Mouse (Mus musculus) spleen, adult 2 months (tissue): ENCODE data around the gene Numbl. TPM values are rescaled to one million over a fixed set of nuclear protein-coding genes. Genes with fewer than 3 reads are reported as not detected.

Source experiments
- DNase-seq, 2 experiments: peaks; one replicate each; pipeline versions ENCODE4 v3.0.0 to v3.0.0-alpha.2; 2012 to 2021; ENCODE audit warnings: low spot score in 2 of 2, low read depth in 1 of 2
- H3K27ac ChIP-seq: fragments of 200-500 bp; 2 replicates; pipeline ENCODE4 v1.5.1; 2012; ENCODE audit warnings: low read length, inconsistent platforms; ENCODE audit not compliant: insufficient read depth
- H3K27me3 ChIP-seq: fragments of 200-500 bp; 2 replicates; pipeline ENCODE4 v1.6.1; 2012; ENCODE audit warnings: mild to moderate bottlenecking, moderate library complexity, low read length, inconsistent platforms; ENCODE audit not compliant: control insufficient read depth, insufficient read depth
- H3K36me3 ChIP-seq: fragments of 200-500 bp; 2 replicates; pipeline ENCODE4 v1.6.1; 2012; ENCODE audit warnings: mild to moderate bottlenecking, low read length, inconsistent platforms; ENCODE audit not compliant: control insufficient read depth, insufficient read depth
- H3K4me1 ChIP-seq: fragments of 200-500 bp; 2 replicates; pipeline ENCODE4 v1.6.1; 2011; ENCODE audit warnings: inconsistent platforms; ENCODE audit not compliant: control insufficient read depth, insufficient read depth, insufficient read length
- H3K4me3 ChIP-seq: fragments of 200-500 bp; 2 replicates; pipeline ENCODE4 v1.5.1; 2011; ENCODE audit warnings: mild to moderate bottlenecking, inconsistent platforms; ENCODE audit not compliant: insufficient read depth, insufficient read length; ENCODE audit errors: extremely low read depth
- CTCF ChIP-seq: fragments of 200-500 bp; IDR thresholded peaks from 2 replicates; pipeline ENCODE4 v1.5.1; 2011; ENCODE audit warnings: mild to moderate bottlenecking, inconsistent platforms; ENCODE audit not compliant: insufficient read depth, insufficient read length, insufficient replicate concordance; ENCODE audit errors: extremely low read depth
- POLR2A ChIP-seq: fragments of 200-500 bp; IDR thresholded peaks from 2 replicates; pipeline ENCODE4 v1.6.1; 2011; ENCODE audit warnings: low read depth, low read length, inconsistent platforms
- WGBS: fragments of 180-500 bp; shearing (Covaris S2); methylation state at CpG from one replicate; pipeline ENCODE4 v1.1.7; 2018; 5-methylcytosine and 5-hydroxymethylcytosine counted together
- polyA plus RNA-seq: library from polyadenylated mRNA; depleted of rRNA; stranded (reverse); fragments of >200 nt; gene quantifications from 2 replicates; pipeline ENCODE4 v1.2.3, GENCODE M21; 2012; rRNA removed

Numbl gene
- 6.1 and 7.6 TPM in 2 replicates for polyA plus RNA-seq

GRCm38 (mm10) chr7:27258205-27258899 is at the start of gene Numbl:
Gene Numbl, plus strand, starts transcription at chr7:27258433.
- peak; percentile 70 to 85 for DNase-seq
- Histone ChIP-seq H3K27me3 (no peaks in the 10 kb centered on the region), H3K27ac (no peak within 1 kb of the TSS; the same call in 1 of the 2 replicates), H3K4me1 (peaks cover 5% of the 10 kb centered on the region; the same call in 1 of the 2 replicates), H3K36me3 (peaks cover 1% of the 10 kb centered on the region; the same call in 1 of the 2 replicates), H3K4me3 (peak within 1 kb of the TSS; percentile 63)
- WGBS, result under 1% methylated on average over 38 of the region's 47 CpGs
- TF ChIP-seq CTCF, result no peak
- no peak for TF ChIP-seq POLR2A

DNA sequence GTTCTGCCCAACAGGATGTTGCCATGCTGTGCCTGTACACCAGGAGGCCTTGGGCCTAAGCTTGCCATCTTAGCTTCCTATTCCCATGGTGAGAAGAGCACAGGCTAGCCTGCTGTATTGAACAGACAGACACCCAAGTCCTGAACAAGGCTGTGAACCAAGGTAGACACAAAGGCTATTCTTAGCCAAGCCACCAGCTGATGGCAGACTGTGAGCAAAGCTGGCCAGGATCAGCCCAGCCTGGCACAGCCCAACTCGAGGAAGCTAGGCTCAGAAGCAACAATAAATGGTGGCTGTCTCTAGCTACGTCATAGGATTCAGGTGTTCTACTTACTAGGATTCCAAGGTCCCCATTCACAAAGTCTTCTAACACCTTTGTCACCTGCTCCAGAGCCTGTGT is 45.6 kb upstream of the Numbl start:
- Histone ChIP-seq H3K27ac (no peak overlapping the region), H3K4me1 (no peaks in the 10 kb centered on the region), H3K4me3 (no peak overlapping the region), H3K36me3 (peaks cover 24% of the 10 kb centered on the region), H3K27me3 (no peaks in the 10 kb centered on the region)
- TF ChIP-seq POLR2A (no peak), CTCF (no peak)
- DNase-seq, result no peak
- WGBS, result 87% methylated on average over 2 of the region's 2 CpGs

GRCm38 (mm10) chr7:27218586-27218985 is 39.6 kb upstream of the Numbl start:
- TF ChIP-seq POLR2A (no peak), CTCF (no peak)
- DNase-seq, result no peak
- no peak overlapping the region for H3K27ac ChIP-seq
- H3K4me1 ChIP-seq, result no peaks in the 10 kb centered on the region
- no peak overlapping the region for H3K4me3 ChIP-seq
- 89% methylated on average over 7 of the region's 7 CpGs for WGBS
- no peaks in the 10 kb centered on the region for H3K27me3 ChIP-seq
- H3K36me3 ChIP-seq, result peaks cover 7% of the 10 kb centered on the region

DNA sequence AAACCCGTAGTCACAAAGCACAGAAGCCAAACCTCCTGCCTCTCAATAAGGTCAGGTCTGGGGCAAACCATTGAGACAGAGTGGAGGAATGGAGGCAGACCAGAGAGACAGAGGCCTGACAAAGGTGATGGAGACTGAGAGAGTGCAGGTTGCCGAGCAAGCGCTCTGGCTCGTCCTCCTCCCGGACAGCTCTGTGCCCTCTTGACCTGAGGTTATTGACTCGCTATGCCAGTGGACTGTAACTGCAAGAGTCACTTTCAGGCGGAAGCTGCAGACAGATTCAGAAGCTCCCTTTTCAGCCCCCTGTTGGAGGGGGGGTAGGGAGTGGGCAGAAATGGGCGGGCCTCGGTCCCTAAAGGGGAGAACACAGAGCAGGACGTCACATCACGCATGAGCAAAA is 38.3 kb upstream of the Numbl start:
- DNase-seq, result no peak
- TF ChIP-seq CTCF (no peak), POLR2A (no peak)
- 86% methylated on average over 11 of the region's 11 CpGs for WGBS
- no peak overlapping the region for H3K4me3 ChIP-seq
- H3K4me1 ChIP-seq, result no peaks in the 10 kb centered on the region; the same call in 1 of the 2 replicates
- no peak overlapping the region for H3K27ac ChIP-seq
- H3K27me3 ChIP-seq, result no peaks in the 10 kb centered on the region
- H3K36me3 ChIP-seq, result 0 out of 2 replicates have a peak, but pooled peaks cover 1% of the 10 kb centered on the region

DNA sequence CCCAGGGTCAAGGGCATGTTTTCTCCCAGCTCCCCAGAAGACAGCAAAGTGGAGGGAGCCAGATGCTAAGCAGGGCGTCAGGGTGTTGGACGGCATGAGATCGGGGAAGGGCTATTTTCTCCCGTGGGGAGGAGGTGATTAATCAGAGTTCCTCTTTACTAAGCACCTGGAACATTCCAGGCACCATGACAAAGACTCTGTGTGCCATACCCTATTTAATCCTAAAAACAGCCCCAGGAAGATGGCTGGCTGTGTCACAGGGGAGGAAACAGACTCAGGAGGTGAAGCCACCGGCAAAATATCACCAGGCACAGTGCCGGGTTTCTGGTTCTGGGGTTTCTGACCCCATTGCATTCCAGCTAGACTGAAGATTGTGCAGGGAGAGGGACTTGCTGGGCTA is 36.3 kb upstream of the Numbl start:
- DNase-seq, result no peak
- TF ChIP-seq POLR2A, result no peak
- TF ChIP-seq CTCF, result no peak
- peaks cover 3% of the 10 kb centered on the region; the same call in 1 of the 2 replicates for H3K4me1 ChIP-seq
- no peak overlapping the region for H3K4me3 ChIP-seq
- H3K36me3 ChIP-seq, result no peaks in the 10 kb centered on the region
- no peaks in the 10 kb centered on the region for H3K27me3 ChIP-seq
- H3K27ac ChIP-seq, result no peak overlapping the region
- 82% methylated on average over 6 of the region's 6 CpGs for WGBS

DNA sequence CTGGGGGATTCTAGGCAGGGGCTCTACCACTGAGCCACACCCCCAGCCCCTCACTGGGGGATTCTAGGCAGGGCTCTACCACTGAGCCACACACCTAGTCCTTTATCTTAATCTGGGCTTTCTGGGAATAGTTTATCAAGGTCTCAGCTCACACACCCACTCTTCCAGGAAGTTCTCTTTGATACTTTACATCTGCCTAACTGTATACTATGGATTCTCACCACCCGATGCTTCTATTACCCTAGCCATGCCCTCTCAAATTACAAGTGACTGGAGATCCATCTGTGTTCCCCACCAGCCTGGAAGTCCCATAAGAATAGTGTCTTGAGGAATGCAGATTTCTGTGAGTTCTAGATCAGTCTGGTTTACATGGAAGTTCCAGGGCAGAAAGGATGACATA is 35.7 kb upstream of the Numbl start:
- no peak for TF ChIP-seq POLR2A
- no peak for TF ChIP-seq CTCF
- H3K4me3 ChIP-seq, result no peak overlapping the region
- H3K4me1 ChIP-seq, result peaks cover 9% of the 10 kb centered on the region; the same call in 1 of the 2 replicates
- no peak overlapping the region for H3K27ac ChIP-seq
- no peaks in the 10 kb centered on the region for H3K27me3 ChIP-seq
- WGBS, result 89% methylated on average over 1 of the region's 1 CpGs
- DNase-seq, result no peak
- no peaks in the 10 kb centered on the region for H3K36me3 ChIP-seq
